23 mouse cellular contexts compared by ENCODE assay signal in the genomic region with DNA sequence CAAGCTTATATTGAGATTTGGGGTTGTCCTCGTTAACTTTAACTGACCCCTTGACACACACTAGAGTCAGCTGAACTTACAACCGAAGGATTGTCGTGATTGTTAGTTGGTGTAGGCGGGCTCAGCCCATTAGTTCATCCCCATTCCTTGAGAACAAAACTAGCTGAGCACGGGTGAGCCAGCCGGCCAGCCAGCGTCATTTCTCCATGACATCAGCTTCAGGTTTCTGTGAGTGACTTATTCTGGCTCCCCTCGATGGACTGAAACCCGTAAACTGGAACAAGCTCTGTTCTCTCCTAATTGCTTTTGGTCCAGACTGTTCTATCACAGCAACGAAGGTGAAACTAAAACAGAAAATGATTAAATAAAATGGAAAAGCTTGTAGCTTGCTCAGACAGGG. TPM values are rescaled to one million over a fixed set of nuclear protein-coding genes. Genes with fewer than 3 reads are reported as not detected.
DNase-seq lines count a peak whose midpoint lies in the region; ATAC-seq and TF ChIP-seq lines count a peak whose summit lies in the region.
"Had no signal": no experiment of that assay in that cellular context is flagged by ENCODE, and none has a peak within 500 bp of the region (broad histone marks: within the 10 kb centered on the region; RNA-seq: fewer than 3 reads in every experiment).

No protein-coding gene starts in this region.

- H3K27me3 ChIP-seq in heart, embryonic 12.5 days (replicated peaks): no peaks in the 10 kb centered on the region
- no peaks in the 10 kb centered on the region for H3K27me3 ChIP-seq in CH12.LX (replicated peaks)
- H3K27me3 ChIP-seq: Patski had no signal

- peak; percentile 79 for DNase-seq in heart, adult 11 months
- no peak for DNase-seq in CH12.LX (ENCODE audit: extremely low read depth)
- DNase-seq in Muller cell, postnatal 12 days (ENCODE audit: inconsistent ontology term): peak; percentile 36
- DNase-seq in urinary bladder, postnatal 14 days (ENCODE audit: low spot score): no peak
- DNase-seq in urinary bladder, postnatal 4 days (ENCODE audit: low spot score in 2 of 2): no peak
- DNase-seq: adrenal gland, adult 2 months; adrenal gland, adult 8-10 months; adrenal gland, postnatal 10 days; adrenal gland, postnatal 14 days; adrenal gland, postnatal 25 days; adrenal gland, postnatal 36 days; B cell, adult 2 months; cerebellum, adult 11 months; cerebellum, adult 11-12 months; cerebellum, adult 18-20 months; cerebellum, adult 2 months; cerebellum, adult 8-10 months had no signal

- no peak overlapping the region for H3K9ac ChIP-seq in heart, embryonic 12.5 days
- H3K9ac ChIP-seq in CH12.LX (ENCODE audit: insufficient read depth, low read depth): peak overlapping the region; percentile 52

- no peaks in the 10 kb centered on the region for H3K9me3 ChIP-seq in heart, embryonic 12.5 days (replicated peaks)
- H3K9me3 ChIP-seq in CH12.LX (replicated peaks; ENCODE audit: low read length): no peaks in the 10 kb centered on the region
- H3K9me3 ChIP-seq: G1E had no signal

- 0 out of 2 replicates have a peak, but pooled peaks have one; percentile 5 for TF ChIP-seq EP300 in CH12.LX (IDR thresholded peaks at IDR 0.05; ENCODE audit: low read length)

- no peak for ATAC-seq in heart, embryonic 12.5 days (ENCODE audit: insufficient number of reproducible peaks, low FRiP score)
- ATAC-seq: activated CD4-positive, CD25-positive, alpha-beta regulatory T cell, adult 4 months; CD4-positive, CD25-positive, alpha-beta regulatory T cell, adult 4 months; Patski had no signal

- H3K4me2 ChIP-seq in heart, embryonic 12.5 days: no peak overlapping the region
- H3K4me2 ChIP-seq in CH12.LX (ENCODE audit: insufficient read depth, low read depth, poor library complexity, severe bottlenecking): peak overlapping the region; percentile 95

- no peak overlapping the region for H3K27ac ChIP-seq in heart, embryonic 12.5 days (ENCODE audit: poor library complexity, severe bottlenecking)
- H3K27ac ChIP-seq in CH12.LX (ENCODE audit: insufficient read depth, low read depth): peak overlapping the region; percentile 91

- no peak for TF ChIP-seq RAD21 in CH12.LX (IDR thresholded peaks at IDR 0.05; ENCODE audit: low read depth, low read length)

- H3K4me3 ChIP-seq in heart, embryonic 12.5 days: no peak overlapping the region
- no peak overlapping the region for H3K4me3 ChIP-seq in CH12.LX (replicated peaks in 1 of 3; ENCODE audit: low read depth in 2 of 3, low read length in 2 of 3, poor library complexity in 1 of 3)

- no peak; the same call in 1 of the 2 replicates for TF ChIP-seq POLR2A in CH12.LX (IDR thresholded peaks at IDR 0.05; ENCODE audit: low read depth, low read length)

- no peak for TF ChIP-seq CTCF in CH12.LX (conservative IDR thresholded peaks at IDR 0.05 in 1 of 2, IDR thresholded peaks at IDR 0.05 in 1 of 2; ENCODE audit: low read depth in 2 of 2, low read length in 2 of 2)

- no peaks in the 10 kb centered on the region for H3K4me1 ChIP-seq in heart, embryonic 12.5 days (replicated peaks)
- H3K4me1 ChIP-seq in CH12.LX (ENCODE audit: control insufficient read depth in 1 of 2, insufficient read depth in 2 of 2): peaks cover 8 to 16% of the 10 kb centered on the region in 2 experiments

- H3K36me3 ChIP-seq in heart, embryonic 12.5 days: no peaks in the 10 kb centered on the region
- no peaks in the 10 kb centered on the region for H3K36me3 ChIP-seq in CH12.LX (replicated peaks in 1 of 2; ENCODE audit: control insufficient read depth in 1 of 2, insufficient read depth in 1 of 2, low read length in 1 of 2)
- H3K36me3 ChIP-seq: G1E had no signal

- 76% methylated on average over 10 of the region's 10 CpGs for WGBS in heart, embryonic 12.5 days

- H3K79me2 ChIP-seq in CH12.LX (replicated peaks; ENCODE audit: control insufficient read depth, extremely low read depth, insufficient read depth, poor library complexity, severe bottlenecking): no peaks in the 10 kb centered on the region

- dilution Hi-C loops in CH12.LX (cut with MboI; ENCODE audit: extremely low pct_ligation_motif_present, extremely low pct_unique_long_range_greater_than_20kb, low sequenced_read_pairs): no loop called here

- in situ Hi-C loops in CH12.LX (cut with MboI; ENCODE audit: low pct_ligation_motif_present, low pct_unique_long_range_greater_than_20kb, low sequenced_read_pairs): no loop called here

TF ChIP-seq in CH12.LX, 34 proteins besides CTCF, POLR2A, EP300 and RAD21:
- TF ChIP-seq BHLHE40 (IDR thresholded peaks at IDR 0.05; ENCODE audit: low read depth, low read length) (peak; percentile 79), ETS1 (conservative IDR thresholded peaks at IDR 0.05; ENCODE audit: low read depth, low read length) (peak; percentile 66; the same call in 1 of the 2 replicates), ZC3H11A (IDR thresholded peaks at IDR 0.05; ENCODE audit: low read depth, low read length) (no peak)

RNA-seq across cellular contexts. Expression of a gene that starts 5.2 kb away (rescaled TPM):
- polyA plus RNA-seq in heart, embryonic 12.5 days (2016; fragmentation: Nextera tagmentation; extraction: Ambion mirVana): 7.3 and 8.2 TPM in 2 replicates
- 18.3 and 19.2 TPM in 2 replicates for total RNA-seq in CH12.LX (2012; rRNA removed)
- total RNA-seq in CH12.LX (2014; rRNA removed): 18.8 and 21.8 TPM in 2 replicates
- 88.7 and 95.0 TPM in 2 replicates for polyA plus RNA-seq in CH12.LX (2012; ENCODE audit: insufficient read length, low read depth)

RNA-seq across cellular contexts. Expression of a gene that starts 45.4 kb away (rescaled TPM):
- 0.06 and 0.14 TPM in 2 replicates for polyA plus RNA-seq in heart, embryonic 12.5 days (2016; fragmentation: Nextera tagmentation; extraction: Ambion mirVana)
- total RNA-seq in CH12.LX (2012; rRNA removed): 0.04 TPM in 1 of 2 replicates, not detected in the other
- total RNA-seq in CH12.LX (2014; rRNA removed): not detected in 2 replicates
- not detected in 2 replicates for polyA plus RNA-seq in CH12.LX (2012; ENCODE audit: insufficient read length, low read depth)
- total RNA-seq: adrenal gland, adult 18-20 months; adrenal gland, adult 2 months; adrenal gland, postnatal 14 days; adrenal gland, postnatal 25 days; adrenal gland, postnatal 36 days had no signal
- polyA plus RNA-seq: activated CD4-positive, CD25-positive, alpha-beta regulatory T cell, adult 4 months; CD4-positive, CD25-positive, alpha-beta regulatory T cell, adult 4 months; G1E had no signal

Comparison
In these comparisons a context has a peak if more than half of its experiments do, and no peak if none do; other contexts are left out.
1. DNase-seq: peak in heart, adult 11 months (single experiment) and Muller cell, postnatal 12 days (single experiment); none in CH12.LX (single experiment), urinary bladder, postnatal 14 days (single experiment) and urinary bladder, postnatal 4 days (0 of 2).